Comparison of ENCODE assay signal across 8 mouse cellular contexts in the genomic region with DNA sequence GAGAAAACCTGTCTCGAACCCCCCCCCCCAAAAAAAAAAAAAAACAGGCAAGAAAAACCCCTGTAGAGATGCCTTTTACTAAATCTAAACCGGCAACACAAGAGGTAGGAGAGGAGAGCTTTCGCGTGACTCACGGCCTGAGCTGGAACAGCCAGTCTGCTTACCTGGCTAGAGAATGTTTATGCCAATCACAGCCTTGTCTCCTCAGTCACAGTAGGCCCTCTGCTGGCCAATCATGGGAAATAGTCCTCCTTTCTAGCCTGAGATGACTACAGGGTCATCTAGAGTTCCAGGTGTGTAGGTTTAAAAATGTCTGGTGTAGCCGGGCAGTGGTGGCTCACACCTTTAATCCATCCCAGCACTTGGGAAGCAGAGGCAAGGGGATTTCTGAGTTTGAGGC. TPM values are rescaled to one million over a fixed set of nuclear protein-coding genes. Genes with fewer than 3 reads are reported as not detected.
DNase-seq lines count a peak whose midpoint lies in the region; ATAC-seq and TF ChIP-seq lines count a peak whose summit lies in the region.

No protein-coding gene starts in this region.

- DNase-seq in frontal cortex, postnatal 14 days (ENCODE audit: low spot score in 2 of 2), result no peak
- DNase-seq in urinary bladder, postnatal 14 days (ENCODE audit: low spot score), result peak; percentile 83
- no peak for DNase-seq in urinary bladder, postnatal 10 days (ENCODE audit: low spot score)
- DNase-seq in kidney, adult 8-10 months, result peak; percentile 75 to 80
- DNase-seq in mesoderm, embryonic 11.5 days (ENCODE audit: low read depth, low spot score), result peak; percentile 64
- peak; percentile 55 for DNase-seq in yolk sac, embryonic 10.5 days (ENCODE audit: low spot score)

- peak; percentile 25; the same call in 1 of the 2 replicates for ATAC-seq in frontal cortex, adult (ENCODE audit: low TSS enrichment)

- H3K4me3 ChIP-seq in cortical plate, adult 2 months (ENCODE audit: insufficient read depth, low read length), result no peak overlapping the region

- H3K27ac ChIP-seq in cortical plate, adult 2 months (ENCODE audit: insufficient read depth, low read length), result no peak overlapping the region

- H3K4me1 ChIP-seq in cortical plate, adult 2 months (ENCODE audit: control insufficient read depth, insufficient read depth, low read length), result peaks cover 5% of the 10 kb centered on the region; the same call in 1 of the 2 replicates

- TF ChIP-seq CTCF in cortical plate, adult 2 months (IDR thresholded peaks at IDR 0.05; ENCODE audit: extremely low read depth, insufficient read depth, low read length), result peak; percentile 76

- no peak for TF ChIP-seq POLR2A in cortical plate, adult 2 months (IDR thresholded peaks at IDR 0.05; ENCODE audit: extremely low read depth, insufficient read depth, low read length)

RNA-seq across cellular contexts. Expression of gene Zfp598, which starts 2.1 kb away (rescaled TPM):
- polyA plus RNA-seq in cortical plate, adult 2 months (2012; rRNA removed), result 53.5 and 53.6 TPM in 2 replicates

RNA-seq across cellular contexts. Expression of gene Npw, which starts 9.2 kb away (rescaled TPM):
- 0.34 and 0.50 TPM in 2 replicates for polyA plus RNA-seq in cortical plate, adult 2 months (2012; rRNA removed)

RNA-seq across cellular contexts. Expression of gene Slc9a3r2, which starts 17.3 kb away (rescaled TPM):
- 68.2 and 69.0 TPM in 2 replicates for polyA plus RNA-seq in cortical plate, adult 2 months (2012; rRNA removed)

RNA-seq across cellular contexts. Expression of gene Syngr3, which starts 22.3 kb away (rescaled TPM):
- polyA plus RNA-seq in cortical plate, adult 2 months (2012; rRNA removed), result 177 and 184 TPM in 2 replicates

RNA-seq across cellular contexts. Expression of gene Gfer, which starts 28.5 kb away (rescaled TPM):
- 21.1 and 21.5 TPM in 2 replicates for polyA plus RNA-seq in cortical plate, adult 2 months (2012; rRNA removed)

Comparison
In these comparisons a context has a peak if more than half of its experiments do, and no peak if none do; other contexts are left out.
1. DNase-seq: peak in urinary bladder, postnatal 14 days (single experiment), kidney, adult 8-10 months (2 of 2), mesoderm, embryonic 11.5 days (single experiment) and yolk sac, embryonic 10.5 days (single experiment); none in frontal cortex, postnatal 14 days (0 of 2) and urinary bladder, postnatal 10 days (single experiment).